Mouse (Mus musculus): ENCODE data around the gene Gm48552.

Gene Gm48552

DNA sequence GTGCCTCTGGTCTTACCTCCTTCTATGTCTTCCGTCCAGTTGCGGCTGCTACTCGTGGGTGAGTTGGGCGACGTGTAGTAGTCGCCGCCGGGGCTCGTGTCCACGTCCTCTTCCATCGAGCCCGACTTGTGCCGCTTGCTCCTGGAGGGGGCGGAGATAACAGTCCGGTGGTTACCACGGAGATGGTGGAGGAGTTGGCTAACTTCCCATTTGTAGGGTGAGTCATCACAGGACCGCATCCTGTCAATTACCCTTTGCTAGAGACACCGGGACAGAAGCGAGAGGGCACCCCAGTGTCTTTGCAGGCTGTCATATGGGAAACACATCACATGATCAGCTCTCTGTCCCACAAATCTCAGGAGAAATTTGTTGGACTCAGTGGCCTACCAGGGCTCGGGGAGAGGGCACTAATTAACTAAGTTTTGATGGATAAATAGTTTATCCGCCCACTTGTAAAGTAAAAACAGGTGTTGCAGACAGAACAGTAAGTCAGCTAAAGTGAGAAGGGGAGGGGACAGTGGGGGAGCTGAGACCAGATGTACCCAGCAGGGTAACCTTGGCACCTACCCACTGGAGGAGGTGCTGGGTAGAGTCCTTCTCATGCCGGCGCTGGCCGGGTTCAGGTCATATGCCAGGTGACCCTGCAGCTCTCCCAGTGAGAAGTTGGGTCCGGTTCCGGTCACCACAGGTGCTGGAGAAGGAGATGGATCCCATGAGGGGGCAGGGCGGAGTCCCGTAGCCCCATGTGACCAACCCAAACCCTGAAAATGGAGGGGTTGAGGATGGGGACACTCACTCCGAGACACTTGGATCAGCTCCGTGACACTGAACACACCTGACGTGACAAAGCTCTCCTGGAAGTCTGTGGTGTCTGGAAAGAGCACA lies 19.0 kb downstream of the Gm48552 start:
- DNase-seq = peak; percentile 83 to 88

DNA sequence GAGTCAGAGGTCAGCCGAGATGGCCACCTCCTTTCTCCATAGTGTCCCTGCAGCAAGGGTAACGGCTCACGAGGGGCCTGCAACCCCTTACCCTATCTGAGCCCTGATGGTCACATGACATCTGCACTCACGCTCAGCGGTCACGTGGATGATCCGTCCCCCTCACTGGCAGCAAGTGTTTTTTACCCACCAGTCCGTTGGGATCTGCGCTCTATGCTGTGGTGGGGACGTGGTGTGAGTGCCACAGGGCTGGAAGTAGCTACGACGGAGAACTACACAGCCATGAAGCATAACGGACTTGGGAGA lies 19.6 kb downstream of the Gm48552 start:
- no peak for DNase-seq

DNA sequence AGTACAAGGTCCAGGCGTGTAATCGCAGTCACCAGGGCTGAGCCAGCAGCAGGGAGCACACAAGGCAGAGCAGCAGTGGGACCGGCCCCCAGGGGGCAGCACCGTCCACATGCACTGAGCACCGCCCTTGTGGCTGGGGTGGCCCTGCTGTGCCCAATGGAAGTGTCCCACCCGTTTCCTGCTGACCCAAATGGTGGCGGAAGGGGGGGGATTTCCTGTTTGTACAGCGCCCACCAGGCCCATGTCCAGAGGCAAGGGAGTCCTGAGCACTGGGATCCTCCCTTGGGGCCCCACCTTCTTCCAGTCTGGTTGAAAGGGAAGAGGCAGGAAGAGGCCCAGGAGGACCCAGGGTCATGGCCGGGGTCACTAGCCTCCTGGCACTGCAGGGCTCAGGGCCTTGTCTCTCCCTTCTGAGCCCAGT lies 20.1 kb downstream of the Gm48552 start:
- peak; percentile 70 to 84 for DNase-seq

- no peak for DNase-seq
These were observed 20.5 kb downstream of the Gm48552 start for GRCm38 (mm10) chr10:81409330-81409729.

DNA sequence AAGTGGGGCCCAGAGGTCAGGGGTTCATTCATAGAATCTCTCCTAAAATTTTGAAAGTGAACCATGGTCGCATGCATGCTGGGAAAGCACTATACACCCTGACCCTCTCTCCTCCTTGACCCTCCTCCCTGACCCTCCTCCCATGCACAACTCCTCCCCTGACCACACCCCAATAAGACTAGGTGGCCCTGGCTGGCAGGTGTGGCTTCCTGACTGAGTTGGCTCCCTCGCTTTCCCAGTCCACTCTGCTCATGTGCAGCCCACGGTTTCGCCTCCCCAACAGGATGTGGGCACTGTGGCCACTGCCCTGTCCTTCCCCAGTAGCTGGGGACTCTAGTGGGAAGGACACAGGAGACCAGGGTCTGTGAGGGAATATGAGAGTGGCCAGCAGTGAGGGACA lies 21.5 kb downstream of the Gm48552 start:
- no peak for DNase-seq

- no peak for DNase-seq
These were observed 22.2 kb downstream of the Gm48552 start for GRCm38 (mm10) chr10:81410981-81411380.

GRCm38 (mm10) chr10:81411471-81412400 lies 22.9 kb downstream of the Gm48552 start:
- peak; percentile 95 for DNase-seq

DNA sequence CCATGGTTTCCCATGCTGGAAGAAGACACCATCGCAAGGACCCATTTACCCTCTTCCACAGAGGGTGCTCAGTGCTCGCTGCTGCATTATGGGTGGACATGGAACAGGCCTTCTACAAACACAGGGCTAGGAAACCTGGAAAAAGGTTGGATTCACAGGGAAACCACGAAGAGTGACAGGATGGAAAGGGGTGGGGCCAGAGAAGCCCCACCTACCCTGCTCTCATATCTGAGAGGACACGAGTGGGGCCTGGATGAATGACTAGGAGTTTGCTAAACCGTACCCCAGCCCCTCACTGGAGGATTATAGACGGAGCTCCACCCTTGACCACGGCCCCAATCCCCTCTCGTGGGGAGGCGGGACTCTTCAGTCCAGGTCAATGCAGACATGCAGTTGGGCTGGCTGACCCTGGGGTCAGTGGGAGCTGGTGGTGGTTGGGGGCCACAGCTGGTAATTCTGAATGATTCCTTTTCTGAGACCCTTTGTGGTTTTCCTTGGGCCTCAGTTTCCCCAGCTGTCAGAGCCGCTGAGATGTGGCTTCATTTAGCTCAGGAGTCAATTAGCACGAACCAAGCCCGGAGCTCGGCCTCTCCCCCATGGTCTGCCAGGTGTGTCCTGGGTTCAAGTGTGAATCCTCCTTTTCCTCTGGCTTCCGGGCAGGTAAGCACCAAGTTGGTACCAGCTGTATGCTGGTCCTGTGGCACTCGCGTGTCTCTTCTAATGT lies 23.9 kb downstream of the Gm48552 start:
- peak in 1 of 2 experiments; percentile 61 for DNase-seq

DNA sequence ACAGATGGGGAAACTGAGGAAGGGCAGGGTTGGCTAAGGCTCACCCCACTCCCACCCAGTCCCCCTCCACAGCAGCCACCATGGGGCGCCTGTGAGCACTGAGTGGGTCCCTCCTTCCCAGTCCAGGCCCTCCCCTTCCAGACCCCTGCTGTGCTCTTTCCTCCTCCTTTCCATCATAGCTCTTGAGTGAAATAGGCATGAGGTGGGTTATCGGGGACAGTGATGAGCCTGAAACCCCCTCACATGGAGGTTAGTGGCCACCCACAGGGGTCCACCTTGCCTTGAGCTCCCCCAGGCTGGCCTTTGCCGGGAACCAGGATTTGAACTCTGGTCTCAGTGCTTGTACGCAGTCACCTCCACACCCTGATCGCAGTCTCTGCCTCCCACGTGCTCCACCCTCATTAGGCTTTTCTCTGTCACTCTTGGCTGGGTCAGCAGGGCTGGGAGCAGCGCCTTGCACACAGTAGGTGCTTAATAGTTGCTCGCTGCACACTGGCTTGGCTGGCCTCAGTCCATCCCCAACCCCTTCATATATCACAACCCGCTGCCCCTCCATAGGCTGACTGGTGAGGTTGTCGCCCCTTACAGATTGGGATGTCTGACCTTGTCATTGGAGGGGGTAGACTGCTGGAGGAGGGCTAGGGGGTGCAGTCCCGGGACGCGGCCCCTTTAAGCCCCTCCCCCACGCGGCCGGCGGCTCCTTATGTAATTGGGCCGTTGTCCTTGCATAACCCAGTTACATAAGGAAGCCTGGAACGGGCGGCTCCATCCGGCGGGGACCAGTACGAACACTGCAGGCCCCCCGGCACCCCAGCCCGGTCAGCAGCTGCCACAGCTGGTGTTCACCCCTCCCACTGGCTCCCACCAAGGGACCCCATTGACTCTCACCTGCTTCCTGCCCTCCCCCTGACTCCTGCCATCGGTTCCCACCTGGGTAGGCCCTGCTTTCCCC lies 24.8 kb downstream of the Gm48552 start:
- DNase-seq = peak; percentile 88 to 90

DNA sequence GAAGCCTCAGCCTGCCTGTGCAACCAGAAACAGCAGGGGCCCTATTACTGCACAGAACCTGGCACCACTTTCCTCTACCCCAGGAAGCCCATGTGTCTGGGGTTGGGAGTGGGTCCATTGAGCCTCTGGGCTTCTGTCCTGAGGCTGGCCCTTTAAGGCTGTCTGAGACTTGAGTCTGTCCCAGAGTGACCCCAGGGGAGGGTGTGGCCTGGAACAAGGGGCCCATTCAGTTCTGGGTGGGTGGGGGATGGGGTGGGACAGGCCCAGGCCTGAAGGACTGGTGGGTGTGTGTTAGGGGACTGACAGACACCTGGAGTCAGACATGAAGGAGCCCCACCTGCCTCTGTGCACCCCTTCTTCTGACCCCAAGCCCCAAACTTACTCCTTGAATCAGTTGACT lies 25.9 kb downstream of the Gm48552 start:
- peak in 1 of 2 experiments; percentile 59 for DNase-seq

- DNase-seq = no peak
These were observed 26.3 kb downstream of the Gm48552 start for GRCm38 (mm10) chr10:81415146-81415545.

DNA sequence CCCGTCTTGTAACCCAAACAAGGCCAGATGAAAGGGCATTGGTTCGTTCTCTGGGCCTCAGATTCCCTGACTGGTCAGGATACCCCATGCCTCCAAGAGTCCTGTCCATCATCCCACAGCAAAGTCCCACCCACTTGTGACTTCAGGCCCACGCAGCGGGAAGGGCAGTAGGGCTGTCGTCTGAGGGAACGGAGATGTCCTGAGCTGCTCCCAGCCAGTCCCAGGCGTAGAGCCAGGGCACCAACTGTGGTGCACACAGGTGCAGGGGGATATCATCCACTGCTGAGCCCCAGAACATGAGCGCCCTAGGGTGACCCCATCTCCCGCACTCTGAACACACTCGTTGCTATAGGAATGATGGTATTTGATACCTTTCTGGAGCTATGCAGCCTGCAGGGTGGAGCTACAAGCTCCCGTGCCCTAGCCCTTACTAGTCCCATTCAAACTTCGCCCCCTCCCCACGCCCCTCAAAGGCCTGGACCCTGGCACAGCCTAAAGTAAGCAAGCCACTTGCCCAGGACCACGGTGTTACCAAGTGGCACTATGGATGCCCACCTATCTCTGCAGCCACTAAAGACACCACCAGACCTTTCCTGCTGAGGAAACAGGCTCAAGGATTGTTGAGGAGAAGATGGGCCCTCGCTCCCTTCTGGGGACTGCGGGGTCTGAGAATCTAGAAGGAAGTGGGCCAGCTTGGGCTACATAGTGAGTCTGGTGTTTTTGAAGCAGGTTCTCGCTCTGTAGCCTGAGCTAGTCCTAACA lies 26.9 kb downstream of the Gm48552 start:
- DNase-seq = peak; percentile 68 to 71

DNA sequence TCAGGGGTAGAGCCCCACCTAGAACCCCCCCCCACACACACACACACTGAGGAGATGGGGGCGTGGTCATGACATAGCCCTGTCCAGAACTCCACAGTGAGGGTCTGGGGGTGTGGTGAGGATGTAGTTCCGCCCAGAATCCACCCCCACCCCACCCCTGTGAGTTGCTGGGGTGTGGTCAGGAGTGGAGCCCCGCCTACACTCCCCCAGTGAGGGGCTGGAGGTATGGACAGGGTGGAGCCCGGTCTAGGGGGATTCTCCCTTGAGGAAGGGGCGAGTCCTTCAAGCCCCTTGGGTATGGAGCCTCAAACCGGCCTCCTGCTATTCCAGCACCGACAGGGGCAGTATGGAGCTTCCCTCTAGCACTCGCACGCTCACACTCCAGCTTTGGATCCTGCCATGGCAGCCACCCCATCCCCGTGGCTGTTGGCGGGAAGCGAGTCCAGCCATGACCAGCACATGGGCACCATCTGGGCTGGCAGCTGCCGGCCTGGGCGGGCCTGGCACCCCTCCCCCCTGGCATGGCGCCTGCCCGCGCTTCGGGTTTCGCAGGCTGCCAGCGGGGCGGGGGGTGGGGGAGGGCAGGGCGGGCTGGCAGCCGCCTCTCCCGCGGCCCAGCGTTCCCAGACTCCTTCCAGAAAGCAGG lies 27.9 kb downstream of the Gm48552 start:
- DNase-seq = peak; percentile 97 to 98

DNA sequence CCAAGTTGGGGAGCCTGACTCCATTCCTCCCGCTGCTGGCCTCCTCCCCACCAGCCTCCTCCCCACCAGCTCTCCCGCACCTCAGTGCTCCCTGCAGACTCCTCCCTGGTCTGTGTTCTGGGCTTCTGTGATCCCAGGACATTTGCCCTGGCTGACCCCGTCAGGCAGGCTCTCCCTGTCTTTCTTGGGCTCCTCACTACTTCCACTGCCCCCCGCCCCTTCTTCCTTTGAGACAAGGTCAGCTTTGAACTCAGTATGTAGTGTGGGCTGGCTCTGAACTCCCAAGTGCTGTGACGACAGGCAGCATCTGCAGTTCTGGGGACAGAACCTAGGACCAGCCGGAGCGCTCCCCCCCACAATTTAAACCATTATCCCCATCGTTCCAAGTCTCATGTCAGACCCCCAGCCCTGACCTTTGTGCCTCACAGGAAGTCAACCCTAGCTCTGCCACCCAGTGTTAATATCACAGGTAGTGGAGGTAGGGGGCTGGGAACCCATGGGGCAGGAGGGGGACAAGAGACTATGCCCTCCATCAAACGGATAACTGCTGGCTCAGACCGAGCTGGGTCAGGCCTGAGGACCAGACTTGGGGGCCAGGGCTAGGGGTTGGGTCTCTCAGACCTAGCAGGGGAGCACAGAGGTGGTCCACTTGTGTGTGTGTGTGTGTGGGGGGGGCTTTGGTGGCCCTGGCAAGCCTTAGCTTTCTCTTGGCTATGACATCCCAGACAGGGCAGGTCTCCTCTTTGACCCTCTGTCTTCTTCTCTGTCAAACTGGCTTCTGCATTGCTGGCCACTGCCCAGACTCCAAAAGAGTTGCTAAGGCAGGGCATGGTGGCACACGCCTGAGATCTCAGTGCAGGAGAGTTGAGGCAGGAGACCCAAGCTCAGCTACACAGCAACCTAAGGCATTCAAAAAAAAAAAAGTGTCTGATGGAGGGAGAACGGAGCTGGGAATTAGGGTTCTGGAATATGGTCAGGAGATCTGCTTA lies 28.7 kb downstream of the Gm48552 start:
- DNase-seq = peak in 1 of 2 experiments; percentile 44

DNA sequence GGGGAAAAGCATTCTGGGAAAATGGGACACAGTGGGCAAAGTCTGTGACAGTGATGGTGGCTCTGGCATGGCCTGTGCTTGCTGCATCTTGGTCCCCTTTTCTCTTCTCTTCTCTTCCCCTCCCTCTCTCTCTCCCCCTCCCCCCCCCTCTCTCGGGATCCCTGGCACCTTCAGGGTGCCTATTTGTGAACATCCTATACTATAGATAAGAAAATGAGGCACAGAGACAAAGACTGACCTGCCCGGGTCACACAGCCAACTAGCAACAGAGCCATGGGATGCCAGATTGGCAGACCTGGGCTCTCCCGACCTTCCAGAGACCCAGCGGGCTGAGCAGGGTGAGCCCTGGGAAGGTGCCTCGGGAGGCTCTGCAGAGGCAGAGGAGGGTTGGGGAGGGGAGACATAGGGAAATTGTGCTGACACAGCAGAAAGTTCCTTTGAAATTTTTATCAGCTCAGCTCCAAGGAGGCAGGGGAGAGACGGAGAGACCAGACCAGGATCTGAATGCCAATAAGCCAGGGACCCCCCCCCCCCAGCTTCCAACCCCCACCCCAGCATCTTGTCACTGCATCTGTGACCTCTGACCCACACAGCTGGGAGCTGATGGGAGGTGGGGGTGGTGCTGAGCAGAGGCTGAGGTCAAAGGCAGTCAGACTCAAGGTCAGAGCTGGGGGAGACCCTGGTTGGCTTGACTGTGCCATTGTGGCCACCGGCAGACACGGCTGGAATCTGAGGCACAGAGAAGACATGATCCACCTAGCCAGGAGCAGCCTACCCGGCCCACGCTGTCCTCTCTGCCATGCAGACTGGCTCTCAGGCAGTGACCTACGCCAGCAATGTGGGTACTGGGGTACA lies 29.6 kb downstream of the Gm48552 start:
- peak; percentile 24 to 35 for DNase-seq

DNA sequence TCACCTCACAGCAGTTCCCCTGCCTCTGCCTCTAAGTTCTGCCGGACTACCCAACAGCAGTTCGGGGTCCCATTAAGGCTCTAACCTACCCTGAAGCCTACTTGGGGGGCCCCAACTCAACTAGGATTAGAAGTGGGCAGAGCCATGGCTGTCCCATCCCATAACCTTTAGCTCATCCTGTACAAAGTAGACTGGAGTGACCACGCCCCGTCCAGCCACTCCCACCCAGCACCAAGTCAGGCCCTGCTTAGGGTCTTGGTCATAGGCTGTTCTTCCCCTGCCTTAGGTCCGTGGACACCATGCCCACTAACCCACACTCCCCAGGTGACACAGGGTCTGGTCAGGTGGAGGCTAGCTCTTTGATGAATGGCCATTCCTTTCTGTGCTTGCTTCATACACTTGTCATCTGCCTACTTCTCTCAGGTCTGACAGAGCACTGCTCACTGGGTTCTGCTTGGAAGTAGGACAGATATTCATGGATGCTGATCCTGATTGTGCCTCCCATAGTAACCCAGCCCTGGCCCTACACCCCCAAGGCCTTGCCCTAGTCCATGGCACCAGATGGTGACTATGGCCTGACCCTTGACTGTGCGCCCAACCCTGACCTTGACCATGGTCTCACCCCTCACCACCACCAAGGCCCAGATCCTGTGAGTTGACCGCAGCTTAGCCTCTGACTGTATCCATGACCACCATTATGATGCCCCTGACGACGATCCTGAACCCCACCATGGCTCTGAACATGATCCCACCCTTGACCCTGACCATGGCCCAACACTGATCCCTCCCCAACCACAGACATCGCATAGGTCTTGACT lies 30.5 kb downstream of the Gm48552 start:
- DNase-seq = peak; percentile 27 to 34

GRCm38 (mm10) chr10:81420191-81420767 lies 31.5 kb downstream of the Gm48552 start:
- peak; percentile 77 to 82 for DNase-seq
